Mouse (Mus musculus): ENCODE results near the gene Esrrg. TPM values are rescaled to one million over a fixed set of nuclear protein-coding genes. Genes with fewer than 3 reads are reported as not detected.

The Esrrg gene
- polyA plus RNA-seq, 1 experiment = not detected

DNA sequence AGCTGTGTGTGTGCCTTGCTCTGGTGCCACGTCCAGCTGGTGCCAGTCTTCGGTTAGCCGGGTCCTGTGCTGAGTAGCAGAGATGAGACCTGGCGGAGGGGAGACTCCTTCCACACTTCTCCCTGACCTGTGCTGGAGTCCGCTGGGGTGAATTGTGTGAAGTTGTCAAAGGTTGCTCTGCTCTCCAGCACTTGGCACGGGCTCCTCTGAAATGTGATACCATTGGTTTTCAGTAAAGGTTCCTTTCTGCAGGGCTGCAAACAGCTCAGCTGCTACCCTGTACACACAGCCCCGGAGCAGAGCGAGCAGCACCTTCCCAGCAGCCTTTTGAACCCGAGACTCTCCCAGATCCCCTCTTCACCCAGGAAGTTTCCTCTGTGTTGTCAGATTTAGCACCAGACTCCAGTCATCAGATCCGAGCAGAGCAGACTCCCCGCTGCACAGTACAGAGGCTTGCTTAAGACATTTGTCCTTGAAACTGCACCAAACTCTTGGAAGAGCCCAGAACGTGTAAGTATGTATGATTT lies 53.6 kb downstream of the Esrrg start:
- H3K9me3 ChIP-seq (ENCODE audit: control insufficient read depth, low read length) = peaks cover 5% of the 10 kb centered on the region; the same call in 1 of the 2 replicates
- no peaks in the 10 kb centered on the region for H3K36me3 ChIP-seq (ENCODE audit: control insufficient read depth)
- H3K4me3 ChIP-seq (replicated peaks) = no peak overlapping the region
- no peaks in the 10 kb centered on the region for H3K27me3 ChIP-seq (ENCODE audit: control insufficient read depth)
- no peak for TF ChIP-seq TAL1 (IDR thresholded peaks at IDR 0.05; ENCODE audit: low read length)
- no peaks in the 10 kb centered on the region for H3K4me1 ChIP-seq (ENCODE audit: control insufficient read depth)

DNA sequence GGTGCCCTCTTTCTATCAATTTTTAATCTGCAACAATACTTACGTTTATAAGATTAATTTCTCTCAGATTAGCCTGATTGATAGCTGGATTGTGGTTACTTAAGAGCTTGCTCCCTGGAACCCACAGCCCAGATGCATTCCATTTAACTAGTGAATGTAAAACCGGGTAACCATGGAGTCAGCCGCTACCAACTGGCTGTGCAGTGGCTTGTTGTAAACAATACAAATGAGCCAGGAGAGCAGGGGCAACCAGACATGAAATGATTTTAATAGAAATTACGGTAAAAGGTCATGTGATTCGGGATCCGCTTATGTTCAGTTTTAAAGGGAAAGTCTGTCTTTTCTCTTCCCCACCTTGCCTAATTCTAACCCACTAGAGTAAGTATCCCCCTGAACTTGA lies 54.8 kb downstream of the Esrrg start:
- no peaks in the 10 kb centered on the region for H3K4me1 ChIP-seq (ENCODE audit: control insufficient read depth)
- no peaks in the 10 kb centered on the region for H3K27me3 ChIP-seq (ENCODE audit: control insufficient read depth)
- peaks cover 5% of the 10 kb centered on the region; the same call in 1 of the 2 replicates for H3K9me3 ChIP-seq (ENCODE audit: control insufficient read depth, low read length)
- TF ChIP-seq TAL1 (IDR thresholded peaks at IDR 0.05; ENCODE audit: low read length) (no peak), GATA1 (IDR thresholded peaks at IDR 0.05; ENCODE audit: low read length) (no peak)
- no peak overlapping the region for H3K4me3 ChIP-seq (replicated peaks)
- no peaks in the 10 kb centered on the region for H3K36me3 ChIP-seq (ENCODE audit: control insufficient read depth)

GRCm38 (mm10) chr1:187664261-187664660 lies 55.7 kb downstream of the Esrrg start:
- peaks cover 6% of the 10 kb centered on the region; the same call in 1 of the 2 replicates for H3K9me3 ChIP-seq (ENCODE audit: control insufficient read depth, low read length)
- H3K36me3 ChIP-seq (ENCODE audit: control insufficient read depth) = no peaks in the 10 kb centered on the region
- TF ChIP-seq GATA1 (IDR thresholded peaks at IDR 0.05; ENCODE audit: low read length) = no peak
- TF ChIP-seq TAL1 (IDR thresholded peaks at IDR 0.05; ENCODE audit: low read length) = no peak
- no peak overlapping the region for H3K4me3 ChIP-seq (replicated peaks)
- no peaks in the 10 kb centered on the region for H3K4me1 ChIP-seq (ENCODE audit: control insufficient read depth)
- no peaks in the 10 kb centered on the region for H3K27me3 ChIP-seq (ENCODE audit: control insufficient read depth)

GRCm38 (mm10) chr1:187665901-187666600 lies 57.5 kb downstream of the Esrrg start:
- no peaks in the 10 kb centered on the region for H3K4me1 ChIP-seq (ENCODE audit: control insufficient read depth)
- no peaks in the 10 kb centered on the region for H3K36me3 ChIP-seq (ENCODE audit: control insufficient read depth)
- H3K27me3 ChIP-seq (ENCODE audit: control insufficient read depth) = no peaks in the 10 kb centered on the region
- H3K4me3 ChIP-seq (replicated peaks) = no peak overlapping the region
- TF ChIP-seq TAL1 (IDR thresholded peaks at IDR 0.05; ENCODE audit: low read length) (no peak), GATA1 (IDR thresholded peaks at IDR 0.05; ENCODE audit: low read length) (no peak)
- peaks cover 6% of the 10 kb centered on the region; the same call in 1 of the 2 replicates for H3K9me3 ChIP-seq (ENCODE audit: control insufficient read depth, low read length)

DNA sequence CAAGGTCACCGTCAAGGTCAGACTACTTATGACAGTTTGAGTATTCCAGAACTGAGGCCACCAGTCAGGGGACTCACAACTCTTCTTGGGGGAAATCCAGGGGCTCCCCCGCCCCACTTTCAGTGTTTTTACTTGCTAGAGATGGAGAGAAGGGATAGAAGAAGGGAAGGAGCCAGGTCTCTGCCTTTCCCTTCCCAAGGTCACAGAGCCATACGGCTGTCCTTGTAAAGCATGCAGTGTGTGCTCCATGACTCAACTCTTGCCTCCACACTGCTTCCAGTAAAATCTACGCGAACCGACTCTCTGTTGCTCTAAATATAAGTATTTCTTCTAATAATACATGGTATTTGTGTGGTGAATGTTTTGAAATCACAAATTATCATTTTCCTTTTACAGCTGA lies 61.2 kb downstream of the Esrrg start:
- Histone ChIP-seq H3K9me3 (ENCODE audit: control insufficient read depth, low read length) (0 out of 2 replicates have a peak, but pooled peaks cover 3% of the 10 kb centered on the region), H3K36me3 (ENCODE audit: control insufficient read depth) (no peaks in the 10 kb centered on the region), H3K27me3 (ENCODE audit: control insufficient read depth) (no peaks in the 10 kb centered on the region), H3K4me1 (ENCODE audit: control insufficient read depth) (no peaks in the 10 kb centered on the region), H3K4me3 (replicated peaks) (no peak overlapping the region)
- TF ChIP-seq GATA1 (IDR thresholded peaks at IDR 0.05; ENCODE audit: low read length) (no peak), TAL1 (IDR thresholded peaks at IDR 0.05; ENCODE audit: low read length) (no peak)

GRCm38 (mm10) chr1:187672446-187672845 lies 63.9 kb downstream of the Esrrg start:
- peaks cover 8% of the 10 kb centered on the region; the same call in 1 of the 2 replicates for H3K9me3 ChIP-seq (ENCODE audit: control insufficient read depth, low read length)
- H3K36me3 ChIP-seq (ENCODE audit: control insufficient read depth) = no peaks in the 10 kb centered on the region
- H3K4me1 ChIP-seq (ENCODE audit: control insufficient read depth) = no peaks in the 10 kb centered on the region
- TF ChIP-seq GATA1 (IDR thresholded peaks at IDR 0.05; ENCODE audit: low read length) (no peak), TAL1 (IDR thresholded peaks at IDR 0.05; ENCODE audit: low read length) (no peak)
- H3K27me3 ChIP-seq (ENCODE audit: control insufficient read depth) = no peaks in the 10 kb centered on the region
- no peak overlapping the region for H3K4me3 ChIP-seq (replicated peaks)

DNA sequence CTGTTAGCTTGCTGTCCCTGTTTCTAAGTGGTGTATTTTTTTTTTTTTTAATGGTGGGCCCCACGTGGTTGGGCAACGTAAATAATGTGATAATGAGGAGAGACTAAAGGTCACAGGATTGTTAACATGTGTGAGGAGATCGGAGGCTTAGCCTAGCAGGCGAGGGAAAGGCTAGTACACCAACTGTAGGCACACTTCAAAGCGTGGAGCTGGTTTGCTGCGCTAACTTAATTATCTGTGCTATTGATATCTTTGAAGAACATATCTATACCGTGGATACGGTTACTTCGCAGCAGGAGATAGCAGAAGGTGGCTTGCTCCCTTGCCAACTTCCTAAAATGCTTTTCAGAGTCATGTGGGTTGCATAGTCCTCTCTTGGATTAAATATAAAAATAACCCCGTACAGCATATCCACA lies 66.2 kb downstream of the Esrrg start:
- no peak overlapping the region for H3K4me3 ChIP-seq (replicated peaks)

GRCm38 (mm10) chr1:187676626-187677025 lies 68.0 kb downstream of the Esrrg start:
- no peaks in the 10 kb centered on the region for H3K36me3 ChIP-seq (ENCODE audit: control insufficient read depth)
- TF ChIP-seq GATA1 (IDR thresholded peaks at IDR 0.05; ENCODE audit: low read length) (no peak), TAL1 (IDR thresholded peaks at IDR 0.05; ENCODE audit: low read length) (no peak)
- H3K4me3 ChIP-seq (replicated peaks) = no peak overlapping the region
- H3K4me1 ChIP-seq (ENCODE audit: control insufficient read depth) = no peaks in the 10 kb centered on the region
- H3K27me3 ChIP-seq (ENCODE audit: control insufficient read depth) = no peaks in the 10 kb centered on the region
- peaks cover 7% of the 10 kb centered on the region; the same call in 1 of the 2 replicates for H3K9me3 ChIP-seq (ENCODE audit: control insufficient read depth, low read length)

More for the DNA sequence above, 66.2 kb downstream of the Esrrg start:
- TF ChIP-seq TAL1 (IDR thresholded peaks at IDR 0.05; ENCODE audit: low read length) (no peak), GATA1 (IDR thresholded peaks at IDR 0.05; ENCODE audit: low read length) (no peak)
- Histone ChIP-seq H3K9me3 (ENCODE audit: control insufficient read depth, low read length) (peaks cover 7% of the 10 kb centered on the region; the same call in 1 of the 2 replicates), H3K27me3 (ENCODE audit: control insufficient read depth) (no peaks in the 10 kb centered on the region), H3K36me3 (ENCODE audit: control insufficient read depth) (no peaks in the 10 kb centered on the region), H3K4me1 (ENCODE audit: control insufficient read depth) (no peaks in the 10 kb centered on the region)

DNA sequence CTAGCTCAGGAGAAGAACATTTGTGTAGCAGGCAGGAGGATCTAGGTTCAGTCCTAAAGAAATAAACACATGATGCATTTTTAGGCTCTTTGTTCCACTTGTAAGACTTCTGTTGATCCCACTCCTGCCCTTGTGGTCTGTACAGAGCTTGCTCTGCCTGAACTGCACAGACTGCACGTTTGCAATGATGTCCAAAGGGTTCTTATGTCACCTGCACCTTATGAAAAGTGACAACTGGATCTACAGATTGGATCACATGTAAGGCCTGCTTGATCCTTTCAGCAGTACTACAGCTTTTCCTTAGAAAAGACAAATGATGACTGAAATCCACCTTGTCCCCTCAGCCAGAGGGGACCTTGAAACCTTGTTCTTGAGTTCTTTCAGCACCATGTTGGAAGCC lies 70.7 kb downstream of the Esrrg start:
- no peak for TF ChIP-seq TAL1 (IDR thresholded peaks at IDR 0.05; ENCODE audit: low read length)
- no peak for TF ChIP-seq GATA1 (IDR thresholded peaks at IDR 0.05; ENCODE audit: low read length)
- no peaks in the 10 kb centered on the region for H3K4me1 ChIP-seq (ENCODE audit: control insufficient read depth)
- peaks cover 24% of the 10 kb centered on the region for H3K9me3 ChIP-seq (ENCODE audit: control insufficient read depth, low read length)
- H3K36me3 ChIP-seq (ENCODE audit: control insufficient read depth) = no peaks in the 10 kb centered on the region
- no peaks in the 10 kb centered on the region for H3K27me3 ChIP-seq (ENCODE audit: control insufficient read depth)
- H3K4me3 ChIP-seq (replicated peaks) = no peak overlapping the region
